Mouse (Mus musculus) T-cell, adult 2 months (primary cell): ENCODE results near the gene Tecta.

Experiments
- DNase-seq: peaks from one replicate; pipeline ENCODE4 v3.0.0; 2022; ENCODE audit warnings: low spot score

Tecta gene

DNA sequence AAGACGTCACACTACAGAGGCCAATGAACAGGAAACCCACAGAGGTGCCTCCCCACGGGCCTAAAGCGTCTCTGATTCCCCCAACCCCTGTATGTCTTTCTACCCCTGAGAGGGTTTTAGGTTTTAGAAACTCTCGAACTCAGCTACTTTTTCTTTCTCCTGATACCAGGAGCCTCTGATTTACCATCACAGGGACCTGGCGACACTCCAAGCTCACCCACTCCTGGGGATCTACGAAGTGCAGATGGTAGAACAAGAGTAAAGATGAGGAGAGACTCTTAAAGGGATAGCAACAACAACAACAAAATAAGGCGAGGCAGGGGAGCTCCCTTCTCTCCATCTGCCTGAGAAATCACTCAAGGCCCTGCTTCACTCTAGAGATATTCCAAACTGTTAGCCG is 12.7 kb downstream of the Tecta start:
- no peak for DNase-seq

DNA sequence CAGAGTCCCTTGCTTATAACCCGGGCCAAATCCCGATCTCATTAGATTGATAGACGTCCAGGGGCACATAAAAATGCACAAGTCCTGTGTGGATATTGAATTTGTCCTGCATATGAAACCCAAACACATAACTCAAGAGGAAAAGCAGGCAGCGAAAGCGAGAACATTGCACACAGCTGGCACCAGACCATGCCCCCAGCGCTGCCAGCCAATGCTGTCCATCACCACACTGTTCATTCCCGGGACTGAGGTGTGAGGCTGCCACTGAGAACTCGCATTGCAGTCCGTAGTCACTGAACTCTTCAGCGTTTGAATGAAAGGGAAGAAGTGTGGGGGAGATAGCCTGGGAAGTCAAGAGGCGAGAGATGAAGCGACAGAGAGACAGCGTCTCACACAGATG is 14.1 kb downstream of the Tecta start:
- DNase-seq, result no peak

DNA sequence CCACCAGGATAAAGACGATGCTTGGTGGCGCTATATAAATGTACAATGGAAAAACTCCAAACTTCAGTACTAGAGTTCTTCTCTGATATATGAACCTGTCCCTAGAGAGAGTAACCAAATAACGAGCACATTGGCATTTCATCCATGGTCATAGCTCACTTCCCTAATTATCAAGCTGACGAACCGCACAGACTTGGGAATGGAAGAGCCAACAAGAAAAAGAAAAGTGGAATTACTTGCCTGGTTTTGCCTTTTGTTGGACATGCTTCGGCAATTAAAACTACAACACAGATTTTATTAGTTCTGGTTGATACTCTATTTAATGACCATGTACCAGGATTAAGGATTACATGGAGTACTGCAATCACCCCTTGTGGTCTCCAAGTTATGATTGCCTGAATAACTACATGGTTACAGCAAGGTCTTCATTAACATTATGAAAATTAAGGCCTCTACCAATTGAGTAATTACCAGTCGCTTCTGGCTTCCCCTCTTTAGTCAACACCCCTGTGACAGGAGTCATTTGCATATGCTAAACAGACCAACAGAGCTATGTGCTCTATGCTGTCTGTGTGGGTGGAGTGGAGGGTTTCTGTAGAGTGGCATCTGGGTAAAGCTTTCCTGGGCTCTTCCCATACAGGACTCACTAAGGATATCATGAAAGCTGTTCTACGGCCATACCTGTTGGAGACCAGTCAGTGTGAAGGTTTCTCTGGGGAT is 16.9 kb downstream of the Tecta start:
- no peak for DNase-seq

DNA sequence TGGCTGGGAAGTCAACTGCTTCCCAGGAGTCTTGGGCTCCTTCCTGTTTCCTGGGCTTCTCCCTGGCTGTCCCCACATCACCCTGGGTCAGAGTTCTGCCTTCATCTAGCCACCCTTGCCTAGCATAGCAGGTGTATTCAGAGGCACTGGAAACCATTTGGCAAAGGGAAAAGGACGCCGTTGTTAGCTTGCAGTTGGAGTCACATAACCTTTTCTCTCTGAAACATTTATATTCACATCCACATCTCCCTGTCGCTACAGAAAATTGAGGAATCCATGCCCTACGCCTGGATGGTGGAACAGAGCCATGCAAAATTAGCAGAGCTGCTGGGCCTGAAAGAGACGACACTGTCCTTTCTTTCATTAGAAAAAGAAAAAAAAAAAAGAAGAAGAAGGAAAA is 17.7 kb downstream of the Tecta start:
- DNase-seq, result no peak

DNA sequence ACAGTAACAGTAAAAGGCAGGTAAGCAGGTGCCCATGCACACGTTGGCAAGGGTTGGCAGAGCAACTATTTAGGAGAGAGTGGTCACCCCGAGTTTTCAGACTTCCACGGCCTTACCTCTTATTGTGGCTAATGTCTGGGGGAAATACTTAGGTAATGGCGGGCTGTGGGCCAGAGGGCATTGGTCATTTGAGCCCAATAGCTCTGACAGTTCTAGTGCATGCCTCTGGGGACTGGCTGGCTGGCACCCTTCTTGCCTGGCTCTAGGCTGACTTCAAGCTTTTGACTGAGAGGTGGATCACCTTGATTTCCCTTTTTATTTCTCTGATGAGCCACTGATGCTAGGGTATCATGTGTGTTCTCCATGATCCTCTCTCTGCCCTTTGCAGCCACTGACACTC is 21.7 kb downstream of the Tecta start:
- no peak for DNase-seq

GRCm38 (mm10) chr9:42377656-42378055 is 22.1 kb downstream of the Tecta start:
- no peak for DNase-seq

DNA sequence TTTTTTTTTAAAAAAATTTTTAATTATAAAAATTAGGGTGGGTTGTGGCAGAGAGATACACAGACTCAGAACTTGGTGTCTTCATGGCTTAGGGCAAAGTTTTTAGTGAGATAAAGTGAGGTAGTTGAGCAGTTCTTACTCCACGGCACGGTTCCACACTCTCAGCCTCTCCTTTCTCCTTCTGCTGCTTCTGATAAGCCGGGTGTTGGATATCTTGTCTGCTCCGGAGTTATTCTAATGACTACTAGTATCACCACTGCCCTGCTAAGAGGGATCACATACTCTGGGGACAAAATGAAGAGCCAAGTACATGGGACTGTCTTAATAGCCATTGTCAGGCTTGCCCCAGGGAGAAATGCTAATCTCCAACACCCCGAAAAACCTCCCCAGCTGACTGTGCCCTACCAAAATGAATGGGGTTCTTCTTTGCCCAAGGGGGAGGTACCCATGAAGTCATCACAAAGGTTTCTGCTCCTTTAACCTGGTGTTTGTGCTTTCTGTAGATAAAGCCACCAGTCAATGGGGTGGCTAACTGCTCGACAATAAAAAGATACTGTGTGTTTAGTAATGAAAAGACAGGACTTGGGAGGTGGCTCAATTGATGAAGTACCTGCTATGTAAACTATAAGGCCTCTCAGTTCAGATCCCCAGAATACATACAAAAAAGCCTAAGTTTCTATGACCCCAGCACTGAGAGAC is 27.9 kb downstream of the Tecta start:
- DNase-seq, result no peak

DNA sequence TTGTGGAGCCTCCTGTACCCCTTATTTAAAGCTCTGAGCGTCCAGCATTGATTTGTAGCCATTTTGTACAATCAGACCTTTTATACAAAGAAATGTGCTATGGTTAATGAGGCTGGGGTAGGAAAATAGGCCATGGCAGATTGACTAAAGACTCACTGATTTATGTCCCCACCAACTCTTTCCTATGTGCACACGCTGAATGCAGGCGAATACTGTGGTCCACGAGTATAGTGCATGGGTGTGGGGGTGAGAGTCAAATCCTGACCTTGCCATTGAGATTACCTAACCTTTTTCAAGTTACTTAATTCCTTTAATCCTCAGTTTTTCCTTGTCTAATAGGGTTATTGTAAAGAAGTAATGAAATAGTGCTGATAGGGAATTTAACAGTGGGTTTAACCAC is 42.1 kb downstream of the Tecta start:
- DNase-seq, result no peak

- no peak for DNase-seq
Observed at GRCm38 (mm10) chr9:42354871-42355270, 44.9 kb downstream of the Tecta start.

- no peak for DNase-seq
Observed at GRCm38 (mm10) chr9:42349791-42350190, 49.9 kb downstream of the Tecta start.

GRCm38 (mm10) chr9:42346297-42346696 is 53.4 kb downstream of the Tecta start:
- DNase-seq, result no peak

GRCm38 (mm10) chr9:42339151-42339550 is 60.6 kb downstream of the Tecta start:
- no peak for DNase-seq

DNA sequence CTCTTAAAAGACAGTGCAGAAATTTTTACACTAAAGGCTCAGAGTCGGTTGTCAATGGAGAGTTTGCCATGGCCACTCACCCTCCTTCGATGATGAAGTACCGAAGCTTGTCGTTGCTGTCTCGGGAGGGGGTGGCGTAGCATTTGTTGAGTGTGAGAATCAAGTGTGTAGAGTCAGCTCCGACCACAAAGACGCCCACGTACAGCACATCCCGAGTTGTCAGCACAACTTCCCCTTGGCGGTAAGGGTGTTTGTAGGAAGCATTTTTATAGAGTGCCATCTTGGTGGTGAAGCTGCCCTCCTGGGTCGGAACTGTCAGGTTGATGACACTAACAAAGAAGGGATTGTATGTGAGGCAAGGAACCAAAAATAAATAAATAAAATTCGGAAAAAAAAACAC is 62.7 kb downstream of the Tecta start:
- DNase-seq, result no peak

DNA sequence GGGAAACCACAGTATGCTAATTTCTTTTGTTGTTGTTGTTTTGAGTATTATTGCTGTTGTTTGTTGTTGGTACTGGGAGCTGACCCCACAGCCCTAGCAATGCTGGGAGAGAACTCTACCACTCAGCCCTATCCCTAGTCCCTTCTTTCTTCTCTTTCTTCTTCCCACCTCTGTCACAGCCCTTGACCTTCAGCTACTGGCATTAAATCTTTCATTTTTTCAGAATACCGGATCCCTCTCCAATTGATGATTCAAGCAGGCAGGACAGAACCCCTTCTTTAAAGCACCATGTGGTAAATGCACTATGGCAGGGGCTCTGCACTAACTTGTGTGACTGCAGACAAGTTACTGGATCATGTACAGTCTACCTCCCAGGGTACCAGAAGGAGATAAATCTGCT is 63.2 kb downstream of the Tecta start:
- DNase-seq, result no peak

DNA sequence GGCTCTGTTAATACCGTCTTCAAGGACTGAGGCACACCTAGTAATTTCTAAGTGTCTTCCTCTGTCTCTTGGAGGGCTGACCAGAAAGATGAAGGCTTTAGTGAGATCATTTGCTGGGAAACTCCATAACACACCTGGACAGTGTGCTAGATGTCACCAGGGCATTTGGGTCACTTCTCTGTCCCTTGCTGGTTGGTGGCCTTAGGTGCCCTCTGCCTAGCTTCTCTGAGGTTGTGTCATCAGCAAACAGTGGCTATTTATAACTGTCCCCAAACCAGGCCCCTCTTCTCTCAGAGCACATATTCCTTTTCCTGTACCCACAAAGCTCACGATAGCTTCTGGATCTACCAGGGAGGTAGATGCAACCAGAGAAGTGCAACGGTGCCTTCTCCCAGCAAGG is 64.8 kb downstream of the Tecta start:
- no peak for DNase-seq

DNA sequence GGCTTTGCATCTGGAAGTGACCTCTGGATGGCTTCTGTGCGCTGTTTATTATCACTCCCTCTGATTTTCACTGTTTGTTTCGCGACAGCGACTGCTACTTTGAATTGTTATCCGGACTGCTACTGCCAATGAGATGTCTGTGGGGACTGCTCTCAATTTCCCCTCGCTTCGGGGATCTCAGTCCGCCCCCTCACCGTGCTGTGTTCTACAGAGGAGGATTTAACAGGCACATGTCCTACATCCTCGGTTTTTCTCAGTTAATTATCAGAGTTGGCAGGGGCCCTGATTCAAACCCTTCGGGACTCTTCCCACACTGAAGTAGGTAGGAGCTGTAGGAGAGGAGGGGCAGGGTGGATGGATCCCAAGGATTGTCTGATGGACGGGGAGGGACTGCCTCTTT is 67.0 kb downstream of the Tecta start:
- no peak for DNase-seq

DNA sequence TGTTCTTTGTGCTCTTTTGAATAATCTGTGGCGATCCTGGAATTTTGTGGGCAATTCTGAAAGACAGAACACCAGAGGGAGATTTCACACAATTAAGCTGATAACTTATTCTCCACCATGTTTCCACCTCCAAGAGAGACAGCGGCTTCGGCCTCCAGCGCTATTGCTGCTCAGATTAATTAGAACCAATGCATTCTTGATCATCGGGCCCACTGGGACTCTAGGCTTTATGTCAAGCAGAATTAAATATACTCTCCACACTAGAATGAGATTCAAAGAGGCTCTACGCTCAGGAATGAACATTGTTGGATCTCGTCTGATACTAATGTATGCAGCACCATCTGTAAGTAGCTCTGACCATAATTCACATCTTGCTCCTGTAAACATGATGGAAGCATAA is 68.4 kb downstream of the Tecta start:
- DNase-seq, result no peak

GRCm38 (mm10) chr9:42329753-42330152 is 70.0 kb downstream of the Tecta start:
- no peak for DNase-seq

DNA sequence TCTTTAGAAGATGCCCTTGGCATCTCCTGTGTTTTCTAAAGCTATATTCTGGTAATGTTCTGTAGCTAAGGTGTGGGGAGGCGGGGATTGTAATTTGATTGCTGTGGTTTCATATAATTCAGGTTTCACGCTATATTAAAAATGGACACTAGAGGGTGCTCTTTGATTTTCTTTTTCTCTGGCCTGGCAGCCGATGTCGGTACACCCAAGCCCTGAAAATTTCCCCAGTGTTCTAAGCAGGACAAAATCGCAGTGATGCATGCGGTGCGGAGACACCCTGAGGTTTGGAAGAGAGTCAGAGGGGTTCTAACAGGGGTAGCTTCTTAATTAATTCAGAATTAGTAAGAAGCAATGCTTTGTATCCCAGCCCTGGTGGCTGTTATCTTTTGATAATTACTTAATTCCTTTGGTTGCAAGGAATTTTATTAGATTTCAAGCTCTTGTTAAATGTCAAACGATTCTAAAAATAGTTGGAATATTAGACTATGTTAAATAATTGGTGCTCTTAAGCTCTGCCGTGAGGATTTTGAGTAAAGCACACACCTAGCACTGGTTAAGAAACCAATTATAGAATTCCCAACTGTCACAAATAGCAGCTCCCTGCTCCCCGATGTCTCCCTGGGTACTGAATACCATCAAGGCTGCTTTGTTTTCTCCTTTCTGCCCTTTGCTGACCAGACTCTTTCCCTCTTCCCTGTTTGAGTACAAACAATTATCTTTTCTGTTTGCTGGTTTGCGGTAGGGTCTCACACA is 72.9 kb downstream of the Tecta start:
- peak; percentile 13 for DNase-seq

- no peak for DNase-seq
Observed at GRCm38 (mm10) chr9:42324640-42325394, 74.9 kb downstream of the Tecta start.

GRCm38 (mm10) chr9:42323238-42323637 is 76.5 kb downstream of the Tecta start:
- DNase-seq, result no peak

GRCm38 (mm10) chr9:42321442-42321841 is 78.3 kb downstream of the Tecta start:
- no peak for DNase-seq
